Mouse (Mus musculus) ES-E14 (cell line): ENCODE measurements around the gene Yars. TPM values are rescaled to one million over a fixed set of nuclear protein-coding genes. Genes with fewer than 3 reads are reported as not detected.

Source experiments
- DNase-seq: peaks from one replicate; pipeline ENCODE4 v3.0.0-alpha.2; 2013; ENCODE audit warnings: low read depth, low spot score
- H3K27ac ChIP-seq: 2 replicates; pipeline ENCODE4 v1.5.1; 2012; ENCODE audit warnings: low read depth, mild to moderate bottlenecking, low read length, moderate library complexity, mixed read lengths; ENCODE audit not compliant: poor library complexity, insufficient read depth, severe bottlenecking
- H3K36me3 ChIP-seq: 2 replicates; pipeline ENCODE4 v1.6.1; 2012; ENCODE audit warnings: mild to moderate bottlenecking, low read length, moderate library complexity, mixed read lengths; ENCODE audit not compliant: control insufficient read depth, poor library complexity, insufficient read depth, severe bottlenecking
- H3K4me1 ChIP-seq, 2 experiments: fragments of 150-350 bp in 1 of 2; sonication (generic) in 1 of 2; 2 replicates each; pipeline ENCODE4 v1.6.1; 2012; ENCODE audit warnings: low read length in 2 of 2, mild to moderate bottlenecking in 1 of 2, mixed read lengths in 1 of 2; ENCODE audit not compliant: control insufficient read depth in 2 of 2, insufficient read depth in 2 of 2, poor library complexity in 1 of 2
- H3K4me3 ChIP-seq, 2 experiments: fragments of 150-350 bp in 1 of 2; sonication (generic) in 1 of 2; 2 replicates each; pipeline ENCODE4 v1.5.1; 2012; ENCODE audit warnings: low read length in 2 of 2, low read depth in 1 of 2, mild to moderate bottlenecking in 1 of 2, mixed read lengths in 1 of 2; ENCODE audit not compliant: insufficient read depth in 1 of 2, poor library complexity in 1 of 2, severe bottlenecking in 1 of 2
- H3K9ac ChIP-seq: 2 replicates; pipeline ENCODE4 v1.6.1; 2012; ENCODE audit warnings: low read depth, mild to moderate bottlenecking, low read length, mixed read lengths; ENCODE audit not compliant: poor library complexity, insufficient read depth, severe bottlenecking
- H3K9me3 ChIP-seq: fragments of 150-350 bp; sonication (generic); 2 replicates; pipeline ENCODE4 v1.6.1; 2012; ENCODE audit warnings: low read depth, mild to moderate bottlenecking, low read length; ENCODE audit not compliant: control insufficient read depth, insufficient read depth
- CHD2 ChIP-seq: IDR thresholded peaks from 2 replicates; pipeline ENCODE4 v1.6.1; 2014; ENCODE audit warnings: mild to moderate bottlenecking, low read depth, low read length, inconsistent platforms
- HCFC1 ChIP-seq: IDR thresholded peaks from 2 replicates; pipeline ENCODE4 v1.6.1; 2012; ENCODE audit warnings: low read length, inconsistent platforms, borderline replicate concordance; ENCODE audit not compliant: insufficient read depth
- MAFK ChIP-seq: IDR thresholded peaks from 2 replicates; pipeline ENCODE4 v1.6.1; 2014; ENCODE audit warnings: mild to moderate bottlenecking, low read depth, low read length, inconsistent platforms; ENCODE audit not compliant: insufficient read depth
- ZC3H11A ChIP-seq: IDR thresholded peaks from 2 replicates; pipeline ENCODE4 v1.6.1; 2012; ENCODE audit warnings: low read depth, mild to moderate bottlenecking, inconsistent platforms, low read length, borderline replicate concordance
- ZNF384 ChIP-seq: IDR thresholded peaks from 2 replicates; pipeline ENCODE4 v1.6.1; 2012; ENCODE audit warnings: low read depth, low read length, inconsistent platforms
- in situ Hi-C, 2 experiments: fragments of 600-800 bp; cut with MboI; formaldehyde crosslinking; loops; one replicate each; pipeline ENCODE4 v1.15.1; 2025; ENCODE audit warnings: low sequenced_read_pairs in 2 of 2, inconsistent platforms in 1 of 2; ENCODE audit not compliant: unreplicated experiment in 2 of 2
- total RNA-seq: library from RNA; depleted of rRNA; stranded (reverse); fragments of 300-350 nt; gene quantifications from 2 replicates; pipeline ENCODE4 v1.2.3, GENCODE M21; 2012

The Yars gene
- total RNA-seq, 1 experiment, result 125 TPM

- in situ Hi-C loops, result no loop called here
- H3K4me3 ChIP-seq, result no peak overlapping the region
- H3K36me3 ChIP-seq, result peaks cover 8% of the 10 kb centered on the region
- H3K27ac ChIP-seq, result no peak overlapping the region
- TF ChIP-seq CHD2, result no peak
- TF ChIP-seq HCFC1, result no peak
- TF ChIP-seq ZNF384, result no peak
- no peak for TF ChIP-seq ZC3H11A
- TF ChIP-seq MAFK, result no peak
- H3K4me1 ChIP-seq, result peaks cover 3 to 5% of the 10 kb centered on the region in 2 experiments; a peak in 2 of 4 replicates
- H3K9me3 ChIP-seq, result no peaks in the 10 kb centered on the region
- DNase-seq, result no peak
- no peak overlapping the region for H3K9ac ChIP-seq
Observed at GRCm38 (mm10) chr4:129158549-129158948, 31.0 kb upstream of the Yars start.

GRCm38 (mm10) chr4:129161076-129161475 is 28.5 kb upstream of the Yars start:
- H3K9me3 ChIP-seq, result no peaks in the 10 kb centered on the region
- H3K4me3 ChIP-seq, result no peak overlapping the region
- no peak overlapping the region for H3K9ac ChIP-seq
- TF ChIP-seq ZC3H11A, result no peak
- TF ChIP-seq ZNF384, result no peak
- TF ChIP-seq MAFK, result no peak
- no peak for TF ChIP-seq CHD2
- TF ChIP-seq HCFC1, result no peak
- peak overlapping the region; percentile 87; the same call in 1 of the 2 replicates for H3K27ac ChIP-seq
- in situ Hi-C loops, result no loop called here
- peaks cover 3 to 5% of the 10 kb centered on the region in 2 experiments; a peak in 2 of 4 replicates for H3K4me1 ChIP-seq
- DNase-seq, result no peak
- H3K36me3 ChIP-seq, result peaks cover 1% of the 10 kb centered on the region

- Histone ChIP-seq H3K27ac (peak overlapping the region; percentile 87), H3K4me1 (peaks cover 3 to 5% of the 10 kb centered on the region in 2 experiments; a peak in 2 of 4 replicates), H3K4me3 (no peak overlapping the region), H3K9me3 (no peaks in the 10 kb centered on the region), H3K9ac (no peak overlapping the region; the same call in 1 of the 2 replicates), H3K36me3 (no peaks in the 10 kb centered on the region; the same call in 1 of the 2 replicates)
- peak; percentile 69 for DNase-seq
- in situ Hi-C loops, result no loop called here
- 0 out of 2 replicates have a peak, but pooled peaks have one; percentile 28 for TF ChIP-seq ZNF384
- no peak for TF ChIP-seq MAFK
Observed at GRCm38 (mm10) chr4:129161581-129162255, 27.8 kb upstream of the Yars start.

GRCm38 (mm10) chr4:129172529-129172928 is 17.0 kb upstream of the Yars start:
- TF ChIP-seq HCFC1, result no peak
- no peak for TF ChIP-seq MAFK
- TF ChIP-seq CHD2, result no peak
- no peak for TF ChIP-seq ZC3H11A
- in situ Hi-C loops, result no loop called here
- DNase-seq, result no peak
- Histone ChIP-seq H3K4me3 (no peak overlapping the region), H3K9me3 (no peaks in the 10 kb centered on the region), H3K9ac (no peak overlapping the region), H3K27ac (no peak overlapping the region), H3K36me3 (0 out of 2 replicates have a peak, but pooled peaks cover 2% of the 10 kb centered on the region), H3K4me1 (no peaks in the 10 kb centered on the region)

GRCm38 (mm10) chr4:129179560-129179959 is 10.0 kb upstream of the Yars start:
- H3K36me3 ChIP-seq, result peaks cover 2% of the 10 kb centered on the region; the same call in 1 of the 2 replicates
- DNase-seq, result no peak
- no peak overlapping the region for H3K4me3 ChIP-seq
- H3K9me3 ChIP-seq, result no peaks in the 10 kb centered on the region
- in situ Hi-C loops, result no loop called here
- H3K27ac ChIP-seq, result no peak overlapping the region
- no peak overlapping the region for H3K9ac ChIP-seq
- no peaks in the 10 kb centered on the region for H3K4me1 ChIP-seq
- no peak for TF ChIP-seq ZNF384
- TF ChIP-seq ZC3H11A, result no peak
- no peak for TF ChIP-seq MAFK
- no peak for TF ChIP-seq HCFC1
- no peak for TF ChIP-seq CHD2
